Mouse (Mus musculus) stomach, embryonic 14.5 days (tissue): Measurements from ENCODE around the gene 4930453N24Rik. TPM values are rescaled to one million over a fixed set of nuclear protein-coding genes. Genes with fewer than 3 reads are reported as not detected.

Experiments
- ATAC-seq: fragments of 200-750 bp; cut with Nextera tagmentation; 2 replicates; pipeline ENCODE4 v1.8.0; 2017; ENCODE audit warnings: low read depth, moderate TSS enrichment; ENCODE audit not compliant: insufficient number of reproducible peaks, insufficient read depth, low FRiP score
- H3K27ac ChIP-seq: fragments of 300-500 bp; sonication (generic); 2 replicates; pipeline ENCODE4 v1.5.1; 2014; ENCODE audit warnings: mild to moderate bottlenecking, low read length, moderate library complexity, mixed read lengths
- H3K27me3 ChIP-seq: fragments of 300-500 bp; sonication (generic); 2 replicates; pipeline ENCODE4 v1.6.1; 2014; ENCODE audit warnings: low read length, control low read depth, mixed read lengths; ENCODE audit not compliant: control insufficient read depth, insufficient read depth
- H3K36me3 ChIP-seq: fragments of 300-500 bp; sonication (generic); 2 replicates; pipeline ENCODE4 v1.6.1; 2014; ENCODE audit warnings: mild to moderate bottlenecking, control low read depth, low read length, moderate library complexity, mixed read lengths; ENCODE audit not compliant: control insufficient read depth, insufficient read depth
- H3K4me1 ChIP-seq: fragments of 300-500 bp; sonication (generic); 2 replicates; pipeline ENCODE4 v1.6.1; 2014; ENCODE audit warnings: low read length, control low read depth, mixed read lengths; ENCODE audit not compliant: control insufficient read depth, insufficient read depth
- H3K4me2 ChIP-seq: fragments of 300-500 bp; sonication (generic); replicated peaks from 2 replicates; pipeline ENCODE4 v1.6.1; 2014; ENCODE audit warnings: low read depth, low read length, control low read depth
- H3K4me3 ChIP-seq: fragments of 300-500 bp; sonication (generic); 2 replicates; pipeline ENCODE4 v1.5.1; 2014; ENCODE audit warnings: low read depth, low read length, control low read depth
- H3K9ac ChIP-seq: fragments of 300-500 bp; sonication (generic); replicated peaks from 2 replicates; pipeline ENCODE4 v1.6.1; 2014; ENCODE audit warnings: low read depth, mild to moderate bottlenecking, control low read depth, low read length, moderate library complexity, mixed read lengths
- H3K9me3 ChIP-seq: fragments of 300-500 bp; sonication (generic); 2 replicates; pipeline ENCODE4 v1.6.1; 2016; ENCODE audit warnings: low read depth, low read length, control low read depth; ENCODE audit not compliant: control insufficient read depth
- WGBS: fragments of 180-500 bp; shearing (Covaris S2); extraction: QIAGEN DNeasy Blood & Tissue Kit; methylation state at CpG from one replicate; pipeline ENCODE4 v1.1.7; 2014; 5-methylcytosine and 5-hydroxymethylcytosine counted together
- polyA plus RNA-seq: library from polyadenylated mRNA; unstranded; fragments of >200 nt; fragmentation: Nextera tagmentation; extraction: Ambion mirVana; gene quantifications from 2 replicates; pipeline ENCODE4 v1.2.1, GENCODE M21; 2014

Gene 4930453N24Rik
- 29.8 and 30.1 TPM in 2 replicates for polyA plus RNA-seq

DNA sequence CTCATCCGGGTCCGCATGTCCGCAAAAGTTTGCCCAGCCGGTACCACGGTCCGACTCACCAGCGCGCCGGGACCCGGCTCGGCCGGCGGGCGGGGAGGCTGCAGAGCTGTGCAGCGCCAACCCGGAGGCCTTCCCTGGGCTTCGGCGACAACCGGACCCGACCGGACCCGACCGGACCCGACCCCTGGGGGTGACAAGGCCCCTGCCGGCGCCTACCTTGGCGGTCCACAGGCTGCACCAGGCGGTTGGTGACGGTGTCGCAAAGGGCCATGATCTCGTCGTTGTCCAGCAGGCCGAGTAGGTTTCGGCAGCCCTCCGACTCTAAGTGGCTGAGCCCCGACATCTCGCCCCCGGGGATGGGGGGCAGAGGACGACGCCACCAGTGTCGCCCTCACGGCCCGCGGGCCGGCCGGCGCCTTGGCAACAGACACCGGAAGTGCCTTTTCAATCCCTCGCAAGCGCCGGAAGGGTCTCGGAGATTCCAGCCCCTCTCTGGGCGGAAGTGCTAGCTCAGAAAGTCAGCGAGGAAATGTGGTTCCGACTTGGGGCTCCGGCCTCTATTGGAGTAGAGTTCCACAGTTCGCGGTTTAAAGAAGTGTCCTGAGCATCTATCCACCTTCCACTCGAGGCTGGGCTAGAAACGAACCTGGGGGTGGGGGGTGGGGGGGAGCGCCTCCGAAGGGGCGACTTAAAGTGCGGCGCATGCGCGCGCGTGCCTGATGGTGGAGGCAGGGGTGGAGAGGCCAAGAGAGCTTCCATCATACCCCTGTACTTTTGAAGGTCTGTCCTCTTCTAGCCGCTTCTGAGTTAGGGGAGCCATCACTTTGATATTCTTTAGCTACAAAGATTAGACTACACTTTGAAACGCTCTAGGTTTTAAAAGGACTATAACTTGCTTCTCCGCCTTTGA, at the start of gene 4930453N24Rik:
4930453N24Rik (minus strand) TSS at position 641 of the 910 bp plus-strand sequence.
- Histone ChIP-seq H3K9ac (peak within 1 kb of the TSS; percentile 83), H3K36me3 (no peaks in the 10 kb centered on the region; the same call in 1 of the 2 replicates), H3K27me3 (no peaks in the 10 kb centered on the region), H3K9me3 (no peaks in the 10 kb centered on the region), H3K4me3 (peak within 1 kb of the TSS; percentile 89), H3K4me1 (0 out of 2 replicates have a peak, but pooled peaks cover 2% of the 10 kb centered on the region), H3K4me2 (peak within 1 kb of the TSS; percentile 59), H3K27ac (peak within 1 kb of the TSS; percentile 67)
- WGBS = 2% methylated on average over 72 of the region's 72 CpGs
- ATAC-seq = peak; percentile 91

DNA sequence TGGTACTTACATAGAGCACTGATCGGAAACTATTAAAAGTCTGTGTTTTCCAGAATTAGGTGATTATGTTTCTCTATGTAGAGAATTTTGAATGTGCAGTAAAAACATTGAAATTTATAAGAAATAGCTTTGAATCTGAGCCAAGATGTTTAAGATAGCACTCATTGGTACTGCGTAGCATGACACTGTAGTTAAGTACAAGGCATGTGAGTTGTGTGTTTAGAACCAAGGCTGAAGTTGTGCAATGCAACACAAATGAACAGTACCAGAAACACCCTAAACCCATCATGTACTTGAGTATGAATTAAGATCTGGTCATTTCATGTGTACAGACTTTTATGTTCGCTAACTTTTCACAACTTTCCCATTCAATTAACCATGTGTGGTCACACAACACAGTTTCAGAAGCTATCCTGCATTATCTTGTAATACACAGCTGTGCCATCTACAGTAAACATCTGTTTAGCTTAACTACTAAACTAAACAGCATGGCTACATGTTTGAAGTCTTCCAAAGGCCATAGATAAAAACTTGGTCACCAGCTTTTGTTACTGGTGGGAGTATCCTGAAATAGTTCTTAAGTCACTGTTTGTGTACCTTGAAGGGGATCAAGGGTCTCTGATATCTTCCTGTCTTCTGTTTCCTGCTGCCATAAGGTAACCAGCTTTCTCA, 46.3 kb upstream of the 4930453N24Rik start:
- Histone ChIP-seq H3K27me3 (no peaks in the 10 kb centered on the region), H3K9me3 (no peaks in the 10 kb centered on the region), H3K4me2 (no peak overlapping the region), H3K4me3 (no peak overlapping the region), H3K36me3 (peaks cover 9% of the 10 kb centered on the region), H3K9ac (no peak overlapping the region), H3K4me1 (no peaks in the 10 kb centered on the region), H3K27ac (no peak overlapping the region)
- no peak for ATAC-seq
- 92% methylated on average over 3 of the region's 3 CpGs for WGBS

DNA sequence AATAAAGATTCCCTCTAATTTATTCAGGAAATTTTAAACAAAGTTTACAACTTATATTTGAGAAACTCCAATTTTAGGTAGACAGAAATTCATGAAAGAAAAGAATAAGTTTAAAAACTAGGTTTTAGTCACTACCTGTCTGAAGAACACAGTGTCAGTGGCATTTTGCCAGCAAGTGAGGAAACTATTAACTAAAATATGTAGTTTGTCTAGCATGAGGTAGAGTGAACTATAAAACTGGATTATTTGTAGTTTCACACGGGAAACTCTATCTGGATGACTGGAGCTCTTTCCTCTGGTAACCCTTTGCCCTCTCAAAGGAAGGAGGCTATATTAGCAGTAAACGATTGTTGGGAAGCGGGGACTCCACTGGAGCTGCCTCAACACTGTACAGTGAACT, 32.1 kb upstream of the 4930453N24Rik start:
- ATAC-seq = no peak
- Histone ChIP-seq H3K9me3 (0 out of 2 replicates have a peak, but pooled peaks cover 3% of the 10 kb centered on the region), H3K4me3 (no peak overlapping the region), H3K27me3 (no peaks in the 10 kb centered on the region), H3K4me2 (no peak overlapping the region), H3K4me1 (no peaks in the 10 kb centered on the region), H3K9ac (no peak overlapping the region), H3K36me3 (no peaks in the 10 kb centered on the region), H3K27ac (no peak overlapping the region)
- whole genome bisulfite sequencing = 69% methylated on average over 3 of the region's 3 CpGs

DNA sequence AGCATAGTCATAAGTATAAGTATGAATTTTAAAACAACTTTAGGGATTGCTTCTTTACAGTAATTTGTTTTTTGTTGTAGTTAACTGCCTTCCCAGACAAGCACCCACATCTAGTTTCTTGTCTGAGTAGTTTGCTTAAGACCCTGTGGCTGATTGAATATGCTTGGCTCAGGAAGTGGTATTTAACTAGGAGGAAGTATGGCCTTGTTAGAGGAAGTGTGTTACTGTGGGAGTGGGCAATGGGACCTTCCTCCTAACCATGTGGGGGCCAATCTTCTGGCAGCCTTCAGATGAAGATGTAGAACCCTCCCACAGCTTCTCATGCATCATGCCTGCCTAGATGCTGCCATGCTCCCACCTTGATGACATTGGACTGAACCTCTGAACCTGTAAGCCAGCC, 30.7 kb upstream of the 4930453N24Rik start:
- H3K27me3 ChIP-seq = no peaks in the 10 kb centered on the region
- no peaks in the 10 kb centered on the region for H3K4me1 ChIP-seq
- H3K27ac ChIP-seq = no peak overlapping the region
- H3K9ac ChIP-seq = no peak overlapping the region
- 0 out of 2 replicates have a peak, but pooled peaks cover 3% of the 10 kb centered on the region for H3K9me3 ChIP-seq
- no peaks in the 10 kb centered on the region for H3K36me3 ChIP-seq
- H3K4me3 ChIP-seq = no peak overlapping the region
- H3K4me2 ChIP-seq = no peak overlapping the region
- no peak for ATAC-seq

DNA sequence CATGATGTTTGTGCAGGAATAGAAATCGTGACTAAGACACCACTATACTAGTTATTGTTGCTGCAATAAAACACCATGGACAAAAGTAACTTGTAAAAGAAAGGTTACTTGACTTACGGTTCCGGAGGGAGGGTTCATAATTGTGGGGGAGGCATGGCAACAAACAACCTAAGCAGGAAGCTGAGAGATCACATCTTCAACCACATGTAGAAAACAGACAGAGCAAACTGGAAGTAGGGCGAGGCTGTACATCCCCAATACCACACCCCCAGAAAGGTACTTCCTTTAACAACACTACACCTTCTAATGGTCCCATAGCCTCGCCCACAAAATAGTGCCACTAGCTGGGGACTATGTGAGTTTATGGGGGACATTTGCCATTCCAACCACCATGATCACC, 29.4 kb upstream of the 4930453N24Rik start:
- no peaks in the 10 kb centered on the region for H3K27me3 ChIP-seq
- no peak overlapping the region for H3K4me3 ChIP-seq
- H3K4me1 ChIP-seq = no peaks in the 10 kb centered on the region
- no peaks in the 10 kb centered on the region for H3K36me3 ChIP-seq
- H3K9me3 ChIP-seq = 0 out of 2 replicates have a peak, but pooled peaks cover 3% of the 10 kb centered on the region
- 92% methylated on average over 5 of the region's 5 CpGs for WGBS
- H3K9ac ChIP-seq = no peak overlapping the region
- H3K4me2 ChIP-seq = no peak overlapping the region
- H3K27ac ChIP-seq = no peak overlapping the region
- no peak for ATAC-seq

DNA sequence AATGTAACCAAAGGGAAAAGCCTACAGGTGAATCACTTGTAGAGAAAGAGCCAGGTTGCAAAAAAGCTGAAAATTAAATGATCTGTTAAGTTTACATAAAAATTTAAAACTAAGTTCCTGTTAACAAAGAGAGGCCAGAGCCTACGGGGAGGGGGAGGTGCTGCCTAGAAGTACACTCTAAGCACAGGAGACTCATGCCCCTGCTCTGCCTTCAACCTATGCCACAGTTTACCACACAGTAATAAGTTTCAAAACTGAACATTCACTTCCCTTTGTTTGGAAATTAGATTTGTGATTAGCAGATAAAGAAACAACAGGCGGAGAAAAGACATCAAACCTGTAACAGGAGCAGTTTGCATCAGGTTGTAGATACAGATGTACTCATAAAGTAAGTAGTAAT, 23.8 kb upstream of the 4930453N24Rik start:
- no peaks in the 10 kb centered on the region; the same call in 1 of the 2 replicates for H3K36me3 ChIP-seq
- no peak overlapping the region for H3K27ac ChIP-seq
- no peak overlapping the region for H3K9ac ChIP-seq
- no peaks in the 10 kb centered on the region for H3K4me1 ChIP-seq
- no peaks in the 10 kb centered on the region for H3K27me3 ChIP-seq
- no peak overlapping the region for H3K4me3 ChIP-seq
- ATAC-seq = no peak
- 68% methylated on average over 2 of the region's 2 CpGs for WGBS
- no peaks in the 10 kb centered on the region for H3K9me3 ChIP-seq
- H3K4me2 ChIP-seq = no peak overlapping the region

DNA sequence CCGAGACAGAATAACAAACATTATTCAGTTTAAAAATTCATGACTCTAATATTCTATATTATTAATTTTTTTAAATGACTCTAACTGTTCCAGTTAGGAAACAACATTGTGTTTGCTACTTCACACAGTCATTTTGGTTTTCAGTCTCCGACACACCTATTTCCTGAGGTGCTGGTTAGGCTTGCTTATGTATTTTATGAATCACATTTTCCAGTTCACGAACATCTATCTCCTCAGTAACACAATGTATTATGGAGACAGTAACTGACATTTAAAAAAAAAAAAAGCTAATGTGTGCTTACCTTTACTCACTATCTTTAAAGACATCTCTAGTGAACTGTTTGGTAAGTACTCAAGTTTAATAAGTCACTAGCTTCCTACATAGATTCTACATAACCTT, 18.7 kb upstream of the 4930453N24Rik start:
- Histone ChIP-seq H3K9me3 (no peaks in the 10 kb centered on the region), H3K4me3 (no peak overlapping the region), H3K4me2 (no peak overlapping the region), H3K4me1 (no peaks in the 10 kb centered on the region), H3K27ac (no peak overlapping the region), H3K36me3 (peaks cover 11% of the 10 kb centered on the region; the same call in 1 of the 2 replicates), H3K27me3 (no peaks in the 10 kb centered on the region), H3K9ac (no peak overlapping the region)
- no peak for ATAC-seq
- 95% methylated on average over 3 of the region's 3 CpGs for WGBS

DNA sequence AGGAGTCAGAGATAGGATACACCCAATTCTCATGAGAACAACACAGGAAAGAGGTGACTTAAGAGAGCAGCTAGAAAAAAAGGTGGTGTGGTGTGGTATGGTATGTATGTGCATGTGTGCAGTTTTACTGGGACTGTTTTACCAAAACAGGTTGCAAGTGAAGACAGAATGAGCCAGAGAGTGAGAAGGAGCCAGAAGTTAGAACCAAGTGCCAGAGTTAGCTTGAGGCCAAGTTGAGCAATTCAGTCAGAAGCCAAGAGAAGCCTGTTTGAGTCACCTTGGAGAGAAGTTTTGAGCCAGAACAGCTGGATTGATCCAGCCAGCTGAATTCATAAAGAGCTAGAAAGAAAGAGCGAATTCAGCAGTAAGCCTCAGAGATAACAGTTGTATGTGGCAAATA, 4.6 kb upstream of the 4930453N24Rik start:
- Histone ChIP-seq H3K4me3 (no peak overlapping the region), H3K36me3 (no peaks in the 10 kb centered on the region), H3K4me1 (no peaks in the 10 kb centered on the region), H3K27ac (no peak overlapping the region), H3K9me3 (no peaks in the 10 kb centered on the region), H3K4me2 (no peak overlapping the region), H3K9ac (no peak overlapping the region), H3K27me3 (no peaks in the 10 kb centered on the region)
- no peak for ATAC-seq
- WGBS = 74% methylated on average over 1 of the region's 1 CpGs
